Mouse (Mus musculus): ENCODE results near the gene Il5. TPM values are rescaled to one million over a fixed set of nuclear protein-coding genes. Genes with fewer than 3 reads are reported as not detected.

Il5 gene
- total RNA-seq, 1 experiment from 2014 or later = not detected

GRCm38 (mm10) chr11:53764581-53764980, 44.0 kb downstream of the Il5 start:
- no peak for ATAC-seq (ENCODE audit: extremely low read depth, insufficient number of reproducible peaks, low FRiP score, poor library complexity, severe bottlenecking)

- ATAC-seq (ENCODE audit: extremely low read depth, insufficient number of reproducible peaks, low FRiP score, poor library complexity, severe bottlenecking) = no peak
Measured at GRCm38 (mm10) chr11:53768422-53769184, 48.0 kb downstream of the Il5 start.

- no peak for ATAC-seq (ENCODE audit: extremely low read depth, insufficient number of reproducible peaks, low FRiP score, poor library complexity, severe bottlenecking)
Measured at GRCm38 (mm10) chr11:53769185-53769576, 48.6 kb downstream of the Il5 start.

GRCm38 (mm10) chr11:53769760-53770124, 49.1 kb downstream of the Il5 start, which contains the start of gene Irf1:
Gene Irf1 (plus strand): TSS chr11:53770014.
- peak; percentile 80 for ATAC-seq (ENCODE audit: extremely low read depth, insufficient number of reproducible peaks, low FRiP score, poor library complexity, severe bottlenecking)

- ATAC-seq (ENCODE audit: extremely low read depth, insufficient number of reproducible peaks, low FRiP score, poor library complexity, severe bottlenecking) = peak; percentile 13; the same call in 1 of the 2 replicates
Measured at GRCm38 (mm10) chr11:53770125-53770791, 49.7 kb downstream of the Il5 start.

DNA sequence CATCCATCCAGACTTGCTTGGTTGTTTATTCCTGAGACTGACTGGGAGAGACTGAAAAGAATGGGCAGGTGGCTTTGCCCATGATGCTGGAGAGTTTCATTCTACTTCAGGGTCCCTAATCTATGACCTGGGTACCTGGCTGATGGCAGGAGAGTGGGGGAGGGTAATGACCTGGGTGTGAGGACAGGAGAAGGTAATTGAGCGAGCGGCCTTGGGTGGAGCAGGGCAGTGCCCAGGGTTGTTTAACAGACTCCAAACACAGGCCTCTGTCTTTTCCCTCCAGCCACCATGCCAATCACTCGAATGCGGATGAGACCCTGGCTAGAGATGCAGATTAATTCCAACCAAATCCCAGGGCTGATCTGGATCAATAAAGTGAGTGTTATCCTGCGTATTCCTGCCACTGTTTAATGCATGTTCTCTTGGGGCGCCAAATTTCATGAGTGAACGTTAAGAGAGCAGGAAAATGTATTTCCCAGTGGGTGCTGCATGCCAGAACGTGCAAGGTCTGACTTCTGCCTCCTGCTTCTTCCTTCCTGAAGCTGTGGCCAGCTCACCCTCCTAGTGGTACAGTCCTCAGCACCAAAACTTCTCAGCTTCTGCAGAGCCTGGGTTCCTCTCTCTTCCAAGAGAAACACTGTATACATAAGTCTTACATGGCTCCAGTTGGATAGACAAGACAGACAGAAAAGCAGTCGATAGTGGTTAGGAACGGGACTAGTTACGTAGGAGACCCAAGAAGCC, 50.6 kb downstream of the Il5 start:
- ATAC-seq (ENCODE audit: extremely low read depth, insufficient number of reproducible peaks, low FRiP score, poor library complexity, severe bottlenecking) = no peak

DNA sequence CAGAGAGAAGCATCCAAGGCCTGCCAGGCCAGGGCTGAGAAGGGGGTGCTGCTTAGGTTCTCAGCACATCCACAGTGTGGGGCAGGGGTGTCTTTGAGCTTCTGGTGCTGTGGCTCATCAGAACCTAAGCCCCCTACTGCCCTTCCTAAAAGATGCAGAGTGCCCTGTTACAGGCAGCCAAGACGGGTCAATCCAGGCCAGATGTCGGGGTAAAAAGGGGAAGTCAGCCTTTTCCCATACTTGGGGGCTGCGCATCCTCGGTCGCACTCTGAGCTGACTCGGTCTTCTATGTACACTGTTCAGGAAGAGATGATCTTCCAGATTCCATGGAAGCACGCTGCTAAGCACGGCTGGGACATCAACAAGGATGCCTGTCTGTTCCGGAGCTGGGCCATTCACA, 51.9 kb downstream of the Il5 start:
- peak; percentile 4; the same call in 1 of the 2 replicates for ATAC-seq (ENCODE audit: extremely low read depth, insufficient number of reproducible peaks, low FRiP score, poor library complexity, severe bottlenecking)

DNA sequence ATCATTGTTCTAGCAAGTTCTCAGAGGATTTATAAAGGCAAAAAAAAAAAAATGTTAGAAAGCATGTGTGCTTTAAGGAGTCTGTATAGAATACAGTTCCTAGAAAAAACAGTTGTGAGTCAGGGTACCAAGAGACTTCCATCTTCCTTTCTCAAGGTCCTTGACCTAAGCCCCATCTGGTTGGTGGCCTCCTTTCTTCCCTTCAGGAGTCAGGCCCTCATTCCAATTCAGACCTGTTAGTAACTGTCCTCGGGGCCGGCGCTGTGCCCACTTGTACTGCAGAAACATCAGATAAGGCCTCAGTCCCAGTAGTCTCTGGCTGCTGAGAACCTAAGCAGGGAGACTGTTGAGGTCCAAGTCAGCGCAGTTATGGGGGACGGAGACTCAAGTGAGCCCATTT, 52.5 kb downstream of the Il5 start, which contains the start of gene Gm17334:
Gm17334 (minus strand) TSS at position 101 of the 400 bp plus-strand sequence.
- ATAC-seq (ENCODE audit: extremely low read depth, insufficient number of reproducible peaks, low FRiP score, poor library complexity, severe bottlenecking) = no peak

DNA sequence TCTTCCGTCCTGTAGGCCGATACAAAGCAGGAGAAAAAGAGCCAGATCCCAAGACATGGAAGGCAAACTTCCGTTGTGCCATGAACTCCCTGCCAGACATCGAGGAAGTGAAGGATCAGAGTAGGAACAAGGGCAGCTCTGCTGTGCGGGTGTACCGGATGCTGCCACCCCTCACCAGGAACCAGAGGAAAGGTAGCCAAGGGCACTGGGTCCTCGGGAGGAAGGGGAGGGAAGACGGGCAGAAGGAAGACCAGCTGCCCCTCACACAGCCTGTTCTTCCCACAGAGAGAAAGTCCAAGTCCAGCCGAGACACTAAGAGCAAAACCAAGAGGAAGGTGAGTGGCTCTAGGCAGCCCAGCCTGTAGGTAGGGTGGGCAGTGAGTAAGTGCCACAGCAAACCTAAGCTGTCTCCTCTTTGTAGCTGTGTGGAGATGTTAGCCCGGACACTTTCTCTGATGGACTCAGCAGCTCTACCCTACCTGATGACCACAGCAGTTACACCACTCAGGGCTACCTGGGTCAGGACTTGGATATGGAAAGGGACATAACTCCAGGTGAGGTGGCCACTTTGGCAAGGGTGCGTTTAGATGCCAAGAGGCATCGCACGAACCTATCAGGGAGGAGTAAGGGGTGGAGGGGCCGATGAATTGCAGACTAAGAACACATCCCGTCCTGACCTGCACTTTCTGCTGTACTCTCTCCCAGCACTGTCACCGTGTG, 53.2 kb downstream of the Il5 start:
- no peak for ATAC-seq (ENCODE audit: extremely low read depth, insufficient number of reproducible peaks, low FRiP score, poor library complexity, severe bottlenecking)

Other genes with a start within 250 kb of the Il5 start
- gene Gm9945, start 240.6 kb upstream of the Il5 start, total RNA-seq (2017) = not detected in 2 replicates
- gene Sowaha, start 240.5 kb upstream of the Il5 start, total RNA-seq (2017) = not detected in 2 replicates
- 0.47 and 0.86 TPM in 2 replicates for gene Sept8, start 201.5 kb upstream of the Il5 start, total RNA-seq (2017)
- gene Kif3a, start 153.4 kb upstream of the Il5 start, total RNA-seq (2017) = 4.3 and 4.9 TPM in 2 replicates
- gene Il4, start 102.1 kb upstream of the Il5 start, total RNA-seq (2017) = 1.9 TPM in 1 of 2 replicates, not detected in the other
- not detected in 2 replicates for gene Il13, start 86.1 kb upstream of the Il5 start, total RNA-seq (2017)
- 36.7 and 43.1 TPM in 2 replicates for gene Rad50, start 13.5 kb upstream of the Il5 start, total RNA-seq (2017)
- 358 and 383 TPM in 2 replicates for gene Irf1, start 49.2 kb downstream of the Il5 start, total RNA-seq (2017)
- gene Gm17334, start 52.4 kb downstream of the Il5 start, total RNA-seq (2017) = 1.2 TPM in 1 of 2 replicates, not detected in the other
- 10.1 and 12.6 TPM in 2 replicates for gene Gm12216, start 138.5 kb downstream of the Il5 start, total RNA-seq (2017)
- 7.7 and 10.0 TPM in 2 replicates for gene Slc22a5, start 170.9 kb downstream of the Il5 start, total RNA-seq (2017)

Data from neutrophil, adult 5-6 weeks (primary cell).